In genomic region chr12:105899294-105899909, GRCm38 (mm10) we compare ENCODE assay signal across 16 mouse cellular contexts.
DNase-seq lines count a peak whose midpoint lies in the region; ATAC-seq lines count a peak whose summit lies in the region.
"Had no signal": no experiment of that assay in that cellular context is flagged by ENCODE, and none has a peak within 500 bp of the region (broad histone marks: within the 10 kb centered on the region; RNA-seq: fewer than 3 reads in every experiment).

No protein-coding gene starts in this region.

- H3K9ac ChIP-seq in embryonic facial prominence, embryonic 12.5 days, result no peak overlapping the region
- no peak overlapping the region for H3K9ac ChIP-seq in hindbrain, embryonic 11.5 days (ENCODE audit: low read depth, low read length)
- no peak overlapping the region for H3K9ac ChIP-seq in midbrain, embryonic 14.5 days (replicated peaks; ENCODE audit: low read length)

- 66% methylated on average over 9 of the region's 9 CpGs for WGBS in embryonic facial prominence, embryonic 12.5 days
- 57% methylated on average over 9 of the region's 9 CpGs for WGBS in hindbrain, embryonic 11.5 days
- WGBS in midbrain, embryonic 14.5 days, result 54% methylated on average over 9 of the region's 9 CpGs

- H3K4me3 ChIP-seq in embryonic facial prominence, embryonic 12.5 days, result no peak overlapping the region
- no peak overlapping the region for H3K4me3 ChIP-seq in hindbrain, embryonic 11.5 days (ENCODE audit: low read depth, low read length)
- no peak overlapping the region for H3K4me3 ChIP-seq in midbrain, embryonic 14.5 days (replicated peaks; ENCODE audit: low read depth, low read length)

- H3K9me3 ChIP-seq in embryonic facial prominence, embryonic 12.5 days, result peaks cover 14% of the 10 kb centered on the region; the same call in 1 of the 2 replicates
- peaks cover 3% of the 10 kb centered on the region for H3K9me3 ChIP-seq in hindbrain, embryonic 11.5 days (ENCODE audit: control insufficient read depth, low read length)
- H3K9me3 ChIP-seq in midbrain, embryonic 14.5 days (ENCODE audit: control insufficient read depth, low read length), result peaks cover 27% of the 10 kb centered on the region; the same call in 1 of the 2 replicates

- DNase-seq in R1 (ENCODE audit: low read depth, low spot score), result peak; percentile 54
- no peak for DNase-seq in hindbrain, embryonic 11.5 days (ENCODE audit: low spot score)
- DNase-seq in midbrain, embryonic 14.5 days, result peak; percentile 39
- no peak for DNase-seq in left cerebral cortex, postnatal 25 days (ENCODE audit: low spot score in 2 of 2)
- DNase-seq in left cerebral cortex, adult 8-10 months (ENCODE audit: low spot score in 2 of 2), result no peak
- no peak for DNase-seq in cerebellum, postnatal 36 days
- no peak for DNase-seq in thymus, postnatal 0 days (ENCODE audit: low spot score)
- DNase-seq: adrenal gland, postnatal 10 days; cerebellum, adult 9-11 months; gastrocnemius, postnatal 25 days; heart, postnatal 4 days; right cerebral cortex, postnatal 14 days; thymus, postnatal 14 days had no signal

- H3K36me3 ChIP-seq in embryonic facial prominence, embryonic 12.5 days, result no peaks in the 10 kb centered on the region
- no peaks in the 10 kb centered on the region for H3K36me3 ChIP-seq in hindbrain, embryonic 11.5 days (ENCODE audit: control insufficient read depth, insufficient read depth, low read length)
- H3K36me3 ChIP-seq in midbrain, embryonic 14.5 days (ENCODE audit: control insufficient read depth, insufficient read depth, low read length), result no peaks in the 10 kb centered on the region

- H3K4me1 ChIP-seq in embryonic facial prominence, embryonic 12.5 days, result no peaks in the 10 kb centered on the region; the same call in 1 of the 2 replicates
- no peaks in the 10 kb centered on the region for H3K4me1 ChIP-seq in hindbrain, embryonic 11.5 days (replicated peaks; ENCODE audit: control insufficient read depth, insufficient read depth, low read length)
- peaks cover 4% of the 10 kb centered on the region; the same call in 1 of the 2 replicates for H3K4me1 ChIP-seq in midbrain, embryonic 14.5 days (ENCODE audit: control insufficient read depth, insufficient read depth, low read length)

- intact Hi-C loops in left cerebral cortex, postnatal 25 days (cut with DNase I), result no loop called here

- no peak overlapping the region for H3K4me2 ChIP-seq in embryonic facial prominence, embryonic 12.5 days (replicated peaks)
- H3K4me2 ChIP-seq in hindbrain, embryonic 11.5 days (replicated peaks; ENCODE audit: low read depth, low read length), result no peak overlapping the region
- H3K4me2 ChIP-seq in midbrain, embryonic 14.5 days (ENCODE audit: low read length), result no peak overlapping the region
- H3K4me2 ChIP-seq: heart, embryonic 11.5 days; liver, embryonic 11.5 days had no signal

- no peaks in the 10 kb centered on the region for H3K27me3 ChIP-seq in embryonic facial prominence, embryonic 12.5 days
- no peaks in the 10 kb centered on the region for H3K27me3 ChIP-seq in hindbrain, embryonic 11.5 days (ENCODE audit: control insufficient read depth, insufficient read depth, low read length)
- H3K27me3 ChIP-seq in midbrain, embryonic 14.5 days (ENCODE audit: control insufficient read depth, insufficient read depth, low read length), result no peaks in the 10 kb centered on the region

- peak overlapping the region; percentile 11; the same call in 1 of the 2 replicates for H3K27ac ChIP-seq in embryonic facial prominence, embryonic 12.5 days
- H3K27ac ChIP-seq in hindbrain, embryonic 11.5 days (ENCODE audit: low read depth, low read length), result peak overlapping the region; percentile 74
- H3K27ac ChIP-seq in midbrain, embryonic 14.5 days (replicated peaks; ENCODE audit: low read depth, low read length), result peak overlapping the region; percentile 69

- ATAC-seq in embryonic facial prominence, embryonic 12.5 days (ENCODE audit: insufficient number of reproducible peaks, insufficient read depth, low FRiP score, low TSS enrichment), result no peak
- peak; percentile 69 for ATAC-seq in hindbrain, embryonic 11.5 days (ENCODE audit: low FRiP score)
- ATAC-seq in midbrain, embryonic 14.5 days (ENCODE audit: low FRiP score, low TSS enrichment), result 0 out of 2 replicates have a peak, but pooled peaks have one; percentile 24

Comparison
In these comparisons a context has a peak if more than half of its experiments do, and no peak if none do; other contexts are left out.
1. DNase-seq: peak in R1 (single experiment) and midbrain, embryonic 14.5 days (single experiment); none in hindbrain, embryonic 11.5 days (single experiment), left cerebral cortex, postnatal 25 days (0 of 2), left cerebral cortex, adult 8-10 months (0 of 2), cerebellum, postnatal 36 days (0 of 2) and thymus, postnatal 0 days (single experiment).
2. H3K27ac ChIP-seq: peak in every context shown above with its lines; median percentile 74 in hindbrain, embryonic 11.5 days; 69 in midbrain, embryonic 14.5 days; 11 in embryonic facial prominence, embryonic 12.5 days.